Comparison of ENCODE assay signal across 9 mouse cellular contexts in the genomic region with DNA sequence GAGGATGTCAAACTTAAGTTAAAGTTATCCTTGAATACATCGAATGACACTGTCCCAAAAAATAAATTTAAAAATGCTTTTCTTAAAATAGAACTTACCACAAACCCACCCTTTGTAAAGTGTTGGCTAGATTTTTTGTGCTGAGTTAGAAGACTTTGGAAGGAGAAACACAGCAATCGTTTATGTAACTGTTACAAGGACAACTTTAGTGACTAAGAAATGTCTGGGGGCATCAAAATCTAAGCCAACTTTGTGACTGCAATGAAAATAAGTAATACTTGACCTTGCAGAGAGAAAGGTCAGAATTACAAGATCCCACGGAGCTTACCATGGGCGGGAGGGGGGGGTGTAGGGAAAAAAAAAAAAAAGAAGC. TPM values are rescaled to one million over a fixed set of nuclear protein-coding genes. Genes with fewer than 3 reads are reported as not detected.
DNase-seq lines count a peak whose midpoint lies in the region; ATAC-seq and TF ChIP-seq lines count a peak whose summit lies in the region.
"Had no signal": no experiment of that assay in that cellular context is flagged by ENCODE, and none has a peak within 500 bp of the region (broad histone marks: within the 10 kb centered on the region; RNA-seq: fewer than 3 reads in every experiment).

No protein-coding gene starts in this region.

- no peaks in the 10 kb centered on the region for H3K9me3 ChIP-seq in heart, embryonic 13.5 days
- H3K9me3 ChIP-seq in E14TG2a.4 (ENCODE audit: low read length) = no peaks in the 10 kb centered on the region
- no peaks in the 10 kb centered on the region for H3K9me3 ChIP-seq in forebrain, embryonic 15.5 days
- H3K9me3 ChIP-seq in liver, embryonic 16.5 days (replicated peaks; ENCODE audit: control insufficient read depth, low read length) = no peaks in the 10 kb centered on the region

- H3K27me3 ChIP-seq in heart, embryonic 13.5 days (replicated peaks) = no peaks in the 10 kb centered on the region
- peaks cover 8% of the 10 kb centered on the region; the same call in 1 of the 2 replicates for H3K27me3 ChIP-seq in E14TG2a.4 (ENCODE audit: insufficient read depth, low read length)
- H3K27me3 ChIP-seq in forebrain, embryonic 15.5 days = no peaks in the 10 kb centered on the region
- H3K27me3 ChIP-seq in liver, embryonic 16.5 days (ENCODE audit: control insufficient read depth, insufficient read depth, low read depth, low read length) = no peaks in the 10 kb centered on the region
- H3K27me3 ChIP-seq: Patski had no signal

- H3K27ac ChIP-seq in heart, embryonic 13.5 days (replicated peaks) = peak overlapping the region; percentile 87
- H3K27ac ChIP-seq in forebrain, embryonic 15.5 days (replicated peaks) = no peak overlapping the region; the same call in 1 of the 2 replicates
- peak overlapping the region; percentile 76; the same call in 1 of the 2 replicates for H3K27ac ChIP-seq in liver, embryonic 16.5 days (ENCODE audit: low read length)

- H3K4me1 ChIP-seq in heart, embryonic 13.5 days = peaks cover 43% of the 10 kb centered on the region
- peaks cover 56% of the 10 kb centered on the region for H3K4me1 ChIP-seq in E14TG2a.4 (replicated peaks; ENCODE audit: low read depth, low read length)
- H3K4me1 ChIP-seq in forebrain, embryonic 15.5 days = peaks cover 17% of the 10 kb centered on the region
- H3K4me1 ChIP-seq in liver, embryonic 16.5 days (ENCODE audit: control insufficient read depth, low read depth, low read length) = peaks cover 18% of the 10 kb centered on the region

- no peak for TF ChIP-seq CTCF in E14TG2a.4 (conservative IDR thresholded peaks at IDR 0.05; ENCODE audit: low read length)

- peak overlapping the region; percentile 67 for H3K4me3 ChIP-seq in heart, embryonic 13.5 days
- H3K4me3 ChIP-seq in E14TG2a.4 (replicated peaks; ENCODE audit: low read length) = peak overlapping the region; percentile 90
- peak overlapping the region; percentile 75 for H3K4me3 ChIP-seq in forebrain, embryonic 15.5 days
- peak overlapping the region; percentile 74 for H3K4me3 ChIP-seq in liver, embryonic 16.5 days (ENCODE audit: low read depth, low read length)

- peak overlapping the region; percentile 84 for H3K4me2 ChIP-seq in heart, embryonic 13.5 days
- H3K4me2 ChIP-seq in forebrain, embryonic 15.5 days (replicated peaks) = peak overlapping the region; percentile 87
- H3K4me2 ChIP-seq in liver, embryonic 16.5 days (ENCODE audit: low read depth, low read length) = peak overlapping the region; percentile 92

- H3K36me3 ChIP-seq in heart, embryonic 13.5 days = no peaks in the 10 kb centered on the region
- H3K36me3 ChIP-seq in E14TG2a.4 (ENCODE audit: insufficient read depth, low read length) = no peaks in the 10 kb centered on the region
- H3K36me3 ChIP-seq in forebrain, embryonic 15.5 days = no peaks in the 10 kb centered on the region
- no peaks in the 10 kb centered on the region for H3K36me3 ChIP-seq in liver, embryonic 16.5 days (ENCODE audit: control insufficient read depth, insufficient read depth)

- peak overlapping the region; percentile 86 for H3K9ac ChIP-seq in heart, embryonic 13.5 days
- peak overlapping the region; percentile 86; the same call in 1 of the 2 replicates for H3K9ac ChIP-seq in forebrain, embryonic 15.5 days (replicated peaks)
- H3K9ac ChIP-seq in liver, embryonic 16.5 days (ENCODE audit: low read depth, low read length) = peak overlapping the region; percentile 82

- WGBS in heart, embryonic 13.5 days = 30% methylated on average over 4 of the region's 4 CpGs
- 33% methylated on average over 4 of the region's 4 CpGs for WGBS in forebrain, embryonic 15.5 days
- 8% methylated on average over 4 of the region's 4 CpGs for WGBS in liver, embryonic 16.5 days (ENCODE audit: insufficient replicate concordance)

- ATAC-seq in heart, embryonic 13.5 days (ENCODE audit: extremely low read depth, insufficient number of reproducible peaks, low FRiP score, low TSS enrichment) = no peak
- ATAC-seq in forebrain, embryonic 15.5 days (replicated peaks) = no peak
- no peak for ATAC-seq in liver, embryonic 16.5 days (ENCODE audit: low read depth)

- no peak for DNase-seq in heart, adult 18-20 months
- DNase-seq in cerebellum, postnatal 36 days = no peak
- no peak for DNase-seq in layer of hippocampus, postnatal 14 days (ENCODE audit: low spot score in 2 of 2)
- DNase-seq in gastrocnemius, adult 18-20 months (ENCODE audit: low spot score) = no peak

RNA-seq across cellular contexts. Expression of a gene that starts 0.8 kb away (rescaled TPM):
- polyA plus RNA-seq in heart, embryonic 13.5 days (2015; fragmentation: Nextera tagmentation; extraction: Ambion mirVana) = 69.3 and 69.8 TPM in 2 replicates
- 10 to 100 TPM; 90.8 TPM for total RNA-seq in heart, adult 18-20 months (2021)
- 69.6 and 77.5 TPM in 2 replicates for polyA plus RNA-seq in forebrain, embryonic 15.5 days (2015; fragmentation: Nextera tagmentation; extraction: Ambion mirVana)
- 42.0 and 47.7 TPM in 2 replicates for polyA plus RNA-seq in liver, embryonic 16.5 days (2015; fragmentation: Nextera tagmentation; extraction: Ambion mirVana)
- 10 to 100 TPM; 57.5 to 57.6 TPM for total RNA-seq in layer of hippocampus, postnatal 14 days (2021)
- total RNA-seq in gastrocnemius, adult 18-20 months (2021) = 10 to 100 TPM; 33.4 to 44.6 TPM

RNA-seq across cellular contexts. Expression of a gene that starts 54.2 kb away (rescaled TPM):
- 22.0 and 23.5 TPM in 2 replicates for polyA plus RNA-seq in heart, embryonic 13.5 days (2015; fragmentation: Nextera tagmentation; extraction: Ambion mirVana)
- 1 to 10 TPM; 4.2 to 5.9 TPM for total RNA-seq in heart, adult 18-20 months (2021)
- polyA plus RNA-seq in forebrain, embryonic 15.5 days (2015; fragmentation: Nextera tagmentation; extraction: Ambion mirVana) = 36.4 and 37.0 TPM in 2 replicates
- polyA plus RNA-seq in liver, embryonic 16.5 days (2015; fragmentation: Nextera tagmentation; extraction: Ambion mirVana) = 69.9 and 73.3 TPM in 2 replicates
- 10 to 100 TPM; 15.1 to 15.2 TPM for total RNA-seq in layer of hippocampus, postnatal 14 days (2021)
- 1 to 10 TPM; 5.6 to 5.8 TPM for total RNA-seq in gastrocnemius, adult 18-20 months (2021)

RNA-seq across cellular contexts. Expression of a gene that starts 56.8 kb away (rescaled TPM):
- 27.3 and 30.6 TPM in 2 replicates for polyA plus RNA-seq in heart, embryonic 13.5 days (2015; fragmentation: Nextera tagmentation; extraction: Ambion mirVana)
- total RNA-seq in heart, adult 18-20 months (2021) = 10 to 100 TPM; 63.2 to 82.7 TPM
- polyA plus RNA-seq in forebrain, embryonic 15.5 days (2015; fragmentation: Nextera tagmentation; extraction: Ambion mirVana) = 55.8 and 58.1 TPM in 2 replicates
- 9.9 and 10.2 TPM in 2 replicates for polyA plus RNA-seq in liver, embryonic 16.5 days (2015; fragmentation: Nextera tagmentation; extraction: Ambion mirVana)
- total RNA-seq in layer of hippocampus, postnatal 14 days (2021) = 100 to 1,000 TPM in 1 of 2 experiments, 10 to 100 TPM in 1; 93.5 to 100 TPM
- total RNA-seq in gastrocnemius, adult 18-20 months (2021) = 10 to 100 TPM; 42.2 to 43.5 TPM
